Mouse (Mus musculus) ovary, postnatal 36 days (tissue): Measurements from ENCODE around the gene Anapc1.

Experiments
- DNase-seq: peaks from one replicate; pipeline ENCODE4 v3.0.0; 2022; ENCODE audit warnings: low spot score, mixed read lengths

Gene Anapc1

GRCm38 (mm10) chr2:128566304-128567147 lies 120.7 kb downstream of the Anapc1 start:
- DNase-seq, result peak; percentile 57

GRCm38 (mm10) chr2:128565904-128566303 lies 121.3 kb downstream of the Anapc1 start:
- DNase-seq, result no peak

- no peak for DNase-seq
Observed at GRCm38 (mm10) chr2:128564195-128564594, 123.0 kb downstream of the Anapc1 start.
